Mouse (Mus musculus) lung, postnatal 0 days (tissue): ENCODE measurements at regions not wholly inside any gene's neighbourhood (a gene's known extent, or its start where the extent isn't known, plus 50 kb on each side); places are given as distances from the start of the nearest gene placed in this dataset.

ENCODE experiments used
- CTCF ChIP-seq: IDR thresholded peaks from 2 replicates; pipeline ENCODE4 v1.5.1; 2016; ENCODE audit warnings: antibody characterized with exemption, mild to moderate bottlenecking
- EP300 ChIP-seq: IDR thresholded peaks from 2 replicates; pipeline ENCODE4 v1.6.1; 2016; ENCODE audit warnings: antibody characterized with exemption, mild to moderate bottlenecking, control low read depth

DNA sequence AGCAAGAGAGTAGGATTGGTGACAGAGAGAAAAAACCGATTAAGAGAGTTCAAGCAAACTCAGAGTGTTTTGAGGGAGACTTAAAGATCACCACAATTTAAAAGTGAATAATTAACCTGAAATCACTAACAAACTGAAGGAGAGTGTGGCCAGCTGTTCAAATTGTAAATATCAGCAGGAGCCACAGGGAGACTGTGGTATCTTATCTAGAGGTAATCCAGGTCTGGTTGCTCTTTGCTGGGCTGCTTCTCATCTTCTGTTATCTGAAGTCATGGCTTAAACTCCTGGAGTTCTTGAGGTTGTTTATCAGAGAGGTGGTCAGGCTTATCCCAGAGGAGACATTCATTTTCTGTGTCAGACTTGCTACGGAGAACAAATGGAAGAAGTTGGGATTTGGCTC is 106.7 kb upstream of the Nrp1 start:
- no peak for TF ChIP-seq CTCF
- TF ChIP-seq EP300, result no peak
